Mouse (Mus musculus) hindbrain, embryonic 14.5 days (tissue): ENCODE measurements around the gene Cd40lg. TPM values are rescaled to one million over a fixed set of nuclear protein-coding genes. Genes with fewer than 3 reads are reported as not detected.

Source experiments
- ATAC-seq: fragments of 200-750 bp; cut with Nextera tagmentation; 2 replicates; pipeline ENCODE4 v1.8.0; 2017; ENCODE audit warnings: moderate number of reproducible peaks, mild to moderate bottlenecking, moderate TSS enrichment, moderate library complexity; ENCODE audit not compliant: low FRiP score
- DNase-seq: peaks from one replicate; pipeline ENCODE4 v3.0.0-alpha.2; 2015; ENCODE audit warnings: low spot score
- H3K27ac ChIP-seq: fragments of 300-500 bp; sonication (generic); 2 replicates; pipeline ENCODE4 v1.5.1; 2014; ENCODE audit warnings: mild to moderate bottlenecking, moderate library complexity
- H3K27me3 ChIP-seq: fragments of 300-500 bp; sonication (generic); 2 replicates; pipeline ENCODE4 v1.6.1; 2014; ENCODE audit warnings: mild to moderate bottlenecking, low read length, mixed read lengths; ENCODE audit not compliant: control insufficient read depth, insufficient read depth
- H3K36me3 ChIP-seq: fragments of 300-500 bp; sonication (generic); replicated peaks from 2 replicates; pipeline ENCODE4 v1.6.1; 2014; ENCODE audit not compliant: control insufficient read depth, insufficient read depth
- H3K4me1 ChIP-seq: fragments of 300-500 bp; sonication (generic); replicated peaks from 2 replicates; pipeline ENCODE4 v1.6.1; 2014; ENCODE audit warnings: antibody characterized with exemption, low read length, mixed read lengths; ENCODE audit not compliant: control insufficient read depth, insufficient read depth
- H3K4me2 ChIP-seq: fragments of 300-500 bp; sonication (generic); replicated peaks from 2 replicates; pipeline ENCODE4 v1.6.1; 2014; ENCODE audit warnings: mild to moderate bottlenecking, moderate library complexity
- H3K4me3 ChIP-seq: fragments of 300-500 bp; sonication (generic); replicated peaks from 2 replicates; pipeline ENCODE4 v1.5.1; 2014; ENCODE audit warnings: mild to moderate bottlenecking, low read length
- H3K9ac ChIP-seq: fragments of 300-500 bp; sonication (generic); 2 replicates; pipeline ENCODE4 v1.6.1; 2014
- H3K9me3 ChIP-seq: fragments of 300-500 bp; sonication (generic); 2 replicates; pipeline ENCODE4 v1.6.1; 2016; ENCODE audit warnings: low read length; ENCODE audit not compliant: control insufficient read depth
- WGBS: fragments of 180-500 bp; shearing (Covaris S2); extraction: QIAGEN DNeasy Blood & Tissue Kit; methylation state at CpG from one replicate; pipeline ENCODE4 v1.1.7; 2014; 5-methylcytosine and 5-hydroxymethylcytosine counted together
- polyA plus RNA-seq: library from polyadenylated mRNA; unstranded; fragments of >200 nt; fragmentation: Nextera tagmentation; extraction: Ambion mirVana; gene quantifications from 2 replicates; pipeline ENCODE4 v1.2.1, GENCODE M21; 2014

Gene Cd40lg
- polyA plus RNA-seq, 1 experiment from 2014 or later: not detected

DNA sequence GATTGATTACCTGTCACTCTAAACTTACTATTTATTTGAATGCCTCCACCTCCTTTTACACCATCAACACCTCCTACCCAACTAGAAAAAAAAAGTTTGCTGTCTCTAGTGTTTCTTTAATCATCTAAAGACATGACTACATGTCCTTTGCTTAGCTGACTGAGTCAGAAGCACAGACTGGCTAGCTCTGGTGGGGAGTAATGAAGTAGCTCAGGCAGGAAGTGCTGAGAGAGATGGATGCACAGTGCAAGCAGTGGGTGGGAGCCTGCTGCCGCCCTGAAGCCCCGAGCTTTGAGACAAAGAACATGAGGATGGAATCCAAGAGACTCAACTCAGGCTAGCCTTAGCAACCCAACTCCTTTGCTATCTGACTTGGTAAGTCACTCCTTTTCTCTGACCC, 11.5 kb upstream of the Cd40lg start:
- Histone ChIP-seq H3K27me3 (no peaks in the 10 kb centered on the region), H3K4me2 (no peak overlapping the region), H3K9me3 (no peaks in the 10 kb centered on the region), H3K4me3 (no peak overlapping the region), H3K9ac (no peak overlapping the region), H3K36me3 (no peaks in the 10 kb centered on the region), H3K27ac (no peak overlapping the region), H3K4me1 (no peaks in the 10 kb centered on the region)
- ATAC-seq (no peak), DNase-seq (no peak)
- 71% methylated on average over 2 of the region's 2 CpGs for WGBS

DNA sequence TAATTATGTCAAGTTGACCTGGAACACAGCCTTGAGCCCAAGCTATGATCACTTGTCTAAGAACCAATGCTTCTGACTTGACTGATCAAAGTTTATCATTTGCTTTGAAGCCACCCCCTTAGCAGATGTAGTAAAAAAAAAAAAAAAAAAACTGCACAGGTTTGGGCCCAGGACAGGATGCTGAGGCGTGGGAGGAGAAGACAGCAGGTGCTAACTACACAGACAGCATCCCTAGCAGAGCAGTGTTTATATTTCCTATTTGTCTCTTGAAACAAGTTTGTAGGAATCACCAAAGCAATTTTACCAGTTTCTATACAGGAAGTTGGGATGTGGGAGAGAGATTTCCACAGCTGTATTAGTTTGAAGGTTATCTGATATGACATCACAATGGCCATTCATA, 1.4 kb upstream of the Cd40lg start:
- no peak for DNase-seq
- Histone ChIP-seq H3K4me2 (no peak overlapping the region), H3K36me3 (no peaks in the 10 kb centered on the region), H3K27ac (no peak overlapping the region), H3K4me3 (no peak overlapping the region), H3K9ac (no peak overlapping the region), H3K27me3 (no peaks in the 10 kb centered on the region), H3K4me1 (no peaks in the 10 kb centered on the region), H3K9me3 (no peaks in the 10 kb centered on the region)
- WGBS: 88% methylated on average over 1 of the region's 1 CpGs
- no peak for ATAC-seq

DNA sequence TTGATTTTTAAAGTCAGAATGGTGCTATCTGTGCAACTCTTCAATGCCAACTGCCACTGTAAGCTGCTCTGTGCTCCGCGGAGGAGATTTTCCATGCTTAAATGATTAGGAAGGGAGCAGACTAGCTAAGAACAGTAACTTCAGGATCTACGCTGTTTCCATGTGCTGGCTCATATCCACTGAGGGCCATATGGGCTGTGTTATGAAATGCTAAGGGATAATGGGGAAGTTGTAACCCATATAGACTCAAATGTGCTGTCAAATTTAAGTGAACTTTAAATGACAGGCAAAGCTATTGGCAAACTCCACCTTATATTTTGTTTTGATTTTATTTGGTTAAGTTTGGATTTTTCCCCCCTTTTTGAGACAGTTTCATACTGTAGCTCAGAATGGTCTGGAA, 919 bp downstream of the Cd40lg start:
- DNase-seq (no peak), ATAC-seq (no peak)
- Histone ChIP-seq H3K4me1 (no peaks in the 10 kb centered on the region), H3K9me3 (no peaks in the 10 kb centered on the region), H3K9ac (no peak overlapping the region), H3K36me3 (no peaks in the 10 kb centered on the region), H3K27me3 (no peaks in the 10 kb centered on the region), H3K27ac (no peak overlapping the region), H3K4me2 (no peak overlapping the region), H3K4me3 (no peak overlapping the region)
- WGBS: 87% methylated on average over 3 of the region's 3 CpGs

DNA sequence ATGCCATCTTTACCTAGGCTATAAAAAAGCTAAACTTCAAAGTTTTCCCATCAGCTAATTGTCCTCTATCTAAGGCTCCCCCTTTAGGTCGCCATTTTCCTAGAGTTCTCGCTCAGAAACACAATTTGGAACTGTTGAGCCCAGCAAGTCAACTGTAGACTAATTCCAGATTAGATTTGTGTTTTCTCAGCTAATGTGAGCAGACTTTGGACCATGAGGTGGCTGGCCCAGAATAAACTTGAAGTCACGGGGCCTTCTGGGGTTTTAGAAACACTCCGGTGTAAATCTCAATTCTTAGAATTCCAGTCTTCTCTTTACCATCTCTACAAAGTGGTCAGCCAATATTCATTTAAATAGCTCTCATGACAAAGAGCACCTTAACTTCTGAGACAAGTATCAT, 3.6 kb downstream of the Cd40lg start:
- Histone ChIP-seq H3K4me1 (no peaks in the 10 kb centered on the region), H3K9me3 (no peaks in the 10 kb centered on the region), H3K4me3 (no peak overlapping the region), H3K27me3 (no peaks in the 10 kb centered on the region), H3K27ac (no peak overlapping the region), H3K4me2 (no peak overlapping the region), H3K9ac (no peak overlapping the region), H3K36me3 (no peaks in the 10 kb centered on the region)
- DNase-seq (no peak), ATAC-seq (no peak)
- WGBS: 93% methylated on average over 4 of the region's 4 CpGs

DNA sequence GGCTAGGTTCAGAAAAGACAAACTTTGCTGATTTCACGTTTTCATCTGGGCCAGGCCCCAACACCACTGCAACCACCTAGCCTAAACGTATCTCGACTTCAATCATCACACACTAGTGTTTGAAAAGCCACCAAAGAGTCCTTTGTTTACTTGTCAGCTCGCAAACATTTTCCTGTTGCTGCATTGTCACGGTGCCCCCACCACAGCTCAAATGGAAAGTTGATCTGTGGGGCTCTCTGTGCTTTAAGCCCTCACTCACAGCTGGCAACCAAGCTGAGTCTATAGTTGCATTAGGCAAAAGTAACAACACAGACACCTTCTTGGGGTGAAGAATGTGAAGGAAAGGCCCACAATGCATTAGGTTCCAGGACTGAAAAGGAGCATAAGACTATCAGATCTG, 4.3 kb downstream of the Cd40lg start:
- no peak for DNase-seq

DNA sequence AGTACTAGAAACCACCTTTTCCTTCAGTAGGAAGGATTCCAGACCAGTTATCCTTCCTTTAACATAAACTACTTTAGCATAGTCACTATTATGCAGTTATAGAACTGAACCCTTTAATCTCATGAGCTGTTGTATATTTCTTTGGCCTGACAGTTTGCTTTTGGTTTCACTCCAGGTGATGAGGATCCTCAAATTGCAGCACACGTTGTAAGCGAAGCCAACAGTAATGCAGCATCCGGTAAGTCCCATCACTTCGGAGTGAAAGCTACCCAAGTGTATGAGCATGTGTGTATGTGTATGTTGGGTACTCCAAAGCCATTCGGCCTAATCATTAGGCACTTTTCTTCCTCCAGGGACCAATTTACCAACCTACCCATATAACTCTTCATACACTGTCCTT, 7.6 kb downstream of the Cd40lg start:
- Histone ChIP-seq H3K4me2 (no peak overlapping the region), H3K9ac (no peak overlapping the region), H3K27ac (no peak overlapping the region), H3K9me3 (no peaks in the 10 kb centered on the region), H3K4me3 (no peak overlapping the region), H3K4me1 (no peaks in the 10 kb centered on the region), H3K27me3 (no peaks in the 10 kb centered on the region), H3K36me3 (no peaks in the 10 kb centered on the region)
- ATAC-seq (no peak), DNase-seq (no peak)
- 74% methylated on average over 5 of the region's 5 CpGs for WGBS

More for the DNA sequence above, 4.3 kb downstream of the Cd40lg start:
- H3K36me3 ChIP-seq: no peaks in the 10 kb centered on the region
- no peak overlapping the region for H3K9ac ChIP-seq
- no peaks in the 10 kb centered on the region for H3K4me1 ChIP-seq
- no peak overlapping the region for H3K4me3 ChIP-seq
- no peaks in the 10 kb centered on the region for H3K9me3 ChIP-seq
- no peak overlapping the region for H3K4me2 ChIP-seq
- no peaks in the 10 kb centered on the region for H3K27me3 ChIP-seq
- ATAC-seq: no peak
- WGBS: 72% methylated on average over 5 of the region's 5 CpGs
- H3K27ac ChIP-seq: no peak overlapping the region

DNA sequence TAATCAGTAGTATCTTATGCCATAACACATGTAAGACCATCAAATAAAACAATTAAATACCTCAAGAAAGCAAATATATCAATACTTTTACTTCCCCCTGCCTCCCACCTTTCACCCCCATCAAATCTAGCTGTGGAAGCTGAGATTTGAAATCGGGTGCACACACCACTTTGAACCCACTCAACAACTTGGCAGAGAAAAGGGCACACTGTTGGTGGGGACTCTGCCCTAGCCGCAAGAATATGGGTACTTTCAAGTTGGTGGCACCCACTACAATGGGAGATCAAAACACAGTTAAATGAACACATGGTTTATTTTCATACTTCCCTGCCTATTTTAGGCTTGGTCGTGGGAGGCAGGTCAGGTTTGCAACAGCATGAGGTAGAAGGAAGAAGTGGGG, 9.9 kb downstream of the Cd40lg start:
- 90% methylated on average over 3 of the region's 3 CpGs for WGBS
- no peak for DNase-seq

DNA sequence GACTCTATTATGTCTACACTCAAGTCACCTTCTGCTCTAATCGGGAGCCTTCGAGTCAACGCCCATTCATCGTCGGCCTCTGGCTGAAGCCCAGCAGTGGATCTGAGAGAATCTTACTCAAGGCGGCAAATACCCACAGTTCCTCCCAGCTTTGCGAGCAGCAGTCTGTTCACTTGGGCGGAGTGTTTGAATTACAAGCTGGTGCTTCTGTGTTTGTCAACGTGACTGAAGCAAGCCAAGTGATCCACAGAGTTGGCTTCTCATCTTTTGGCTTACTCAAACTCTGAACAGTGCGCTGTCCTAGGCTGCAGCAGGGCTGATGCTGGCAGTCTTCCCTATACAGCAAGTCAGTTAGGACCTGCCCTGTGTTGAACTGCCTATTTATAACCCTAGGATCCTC, 11.4 kb downstream of the Cd40lg start:
- Histone ChIP-seq H3K9ac (no peak overlapping the region), H3K4me2 (no peak overlapping the region), H3K4me1 (no peaks in the 10 kb centered on the region), H3K27me3 (no peaks in the 10 kb centered on the region), H3K27ac (no peak overlapping the region), H3K9me3 (no peaks in the 10 kb centered on the region), H3K36me3 (no peaks in the 10 kb centered on the region), H3K4me3 (no peak overlapping the region)
- 86% methylated on average over 10 of the region's 10 CpGs for WGBS
- ATAC-seq: no peak
- no peak for DNase-seq

More for the DNA sequence above, 9.9 kb downstream of the Cd40lg start:
- no peak overlapping the region for H3K27ac ChIP-seq
- no peaks in the 10 kb centered on the region for H3K4me1 ChIP-seq
- ATAC-seq: no peak
- no peaks in the 10 kb centered on the region for H3K9me3 ChIP-seq
- H3K27me3 ChIP-seq: no peaks in the 10 kb centered on the region
- no peak overlapping the region for H3K9ac ChIP-seq
- H3K4me2 ChIP-seq: no peak overlapping the region
- H3K36me3 ChIP-seq: no peaks in the 10 kb centered on the region
- H3K4me3 ChIP-seq: no peak overlapping the region

DNA sequence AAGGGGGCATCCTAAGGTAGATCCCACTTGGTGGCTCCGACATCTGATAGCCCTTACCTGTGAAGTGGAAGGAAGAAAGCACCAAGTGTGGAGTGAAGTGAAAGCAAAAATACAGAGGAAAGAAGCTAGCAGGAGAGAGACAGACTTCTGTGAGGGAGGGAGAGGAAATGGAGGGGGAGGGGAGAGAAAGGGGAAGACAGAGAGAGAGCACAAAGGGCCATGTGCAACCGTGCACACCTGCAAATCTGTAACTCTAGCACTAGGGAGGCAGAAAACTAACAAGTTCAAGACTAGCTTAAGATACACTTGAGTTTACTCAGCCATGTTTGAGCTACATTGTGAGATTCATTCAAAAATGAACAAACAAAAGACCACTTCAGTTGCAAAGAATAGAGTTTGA, 16.2 kb downstream of the Cd40lg start:
- H3K9ac ChIP-seq: no peak overlapping the region
- H3K4me3 ChIP-seq: no peak overlapping the region
- H3K4me2 ChIP-seq: no peak overlapping the region
- H3K36me3 ChIP-seq: no peaks in the 10 kb centered on the region
- no peak for DNase-seq
- H3K27me3 ChIP-seq: no peaks in the 10 kb centered on the region
- 73% methylated on average over 2 of the region's 2 CpGs for WGBS
- H3K27ac ChIP-seq: no peak overlapping the region
- H3K4me1 ChIP-seq: no peaks in the 10 kb centered on the region
- no peaks in the 10 kb centered on the region for H3K9me3 ChIP-seq
- no peak for ATAC-seq

DNA sequence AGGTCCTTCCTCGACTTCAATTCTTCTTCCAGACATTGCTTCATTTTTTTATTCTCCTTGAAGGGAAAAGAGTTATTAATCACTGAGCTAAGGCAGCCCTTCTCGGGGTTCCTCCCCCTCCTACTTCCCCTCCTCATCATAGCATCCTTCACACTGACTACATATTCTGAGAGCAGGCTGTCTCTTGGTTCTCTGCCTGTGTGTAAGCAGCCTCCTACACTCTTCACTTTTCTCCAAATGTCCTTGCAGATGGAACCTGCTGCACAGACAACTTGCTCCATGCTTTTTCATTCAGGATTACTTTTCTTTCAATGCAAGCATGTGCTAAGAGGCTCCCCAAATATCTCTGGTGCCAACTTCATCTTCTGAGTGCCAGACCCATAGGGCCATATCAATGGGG, 21.7 kb downstream of the Cd40lg start:
- Histone ChIP-seq H3K4me2 (no peak overlapping the region), H3K36me3 (no peaks in the 10 kb centered on the region), H3K4me3 (no peak overlapping the region), H3K27ac (no peak overlapping the region), H3K27me3 (no peaks in the 10 kb centered on the region), H3K9ac (no peak overlapping the region), H3K9me3 (no peaks in the 10 kb centered on the region), H3K4me1 (no peaks in the 10 kb centered on the region)
- ATAC-seq (no peak), DNase-seq (no peak)
- 83% methylated on average over 2 of the region's 2 CpGs for WGBS
